Mouse (Mus musculus) heart, embryonic 15.5 days (tissue): ENCODE data around the gene Tomm6. TPM values are rescaled to one million over a fixed set of nuclear protein-coding genes. Genes with fewer than 3 reads are reported as not detected.
A peak's percentile ranks its signal among the peaks of the same experiment; 100 is the strongest.

ENCODE experiments used
- ATAC-seq: fragments of 200-750 bp; cut with Nextera tagmentation; replicated peaks from 2 replicates; pipeline ENCODE4 v1.8.0; 2017; ENCODE audit warnings: low read depth, moderate TSS enrichment; ENCODE audit not compliant: insufficient number of reproducible peaks, insufficient read depth, low FRiP score
- H3K27ac ChIP-seq: fragments of 300-500 bp; sonication (generic); 2 replicates; pipeline ENCODE4 v1.5.1; 2015; ENCODE audit warnings: mild to moderate bottlenecking, inconsistent platforms
- H3K27me3 ChIP-seq: fragments of 300-500 bp; sonication (generic); 2 replicates; pipeline ENCODE4 v1.6.1; 2015; ENCODE audit warnings: inconsistent platforms
- H3K36me3 ChIP-seq: fragments of 300-500 bp; sonication (generic); 2 replicates; pipeline ENCODE4 v1.6.1; 2015; ENCODE audit warnings: mild to moderate bottlenecking, inconsistent platforms
- H3K4me1 ChIP-seq: fragments of 300-500 bp; sonication (generic); replicated peaks from 2 replicates; pipeline ENCODE4 v1.6.1; 2015; ENCODE audit warnings: inconsistent platforms
- H3K4me2 ChIP-seq: fragments of 300-500 bp; sonication (generic); 2 replicates; pipeline ENCODE4 v1.6.1; 2015; ENCODE audit warnings: inconsistent platforms, mild to moderate bottlenecking, moderate library complexity
- H3K4me3 ChIP-seq: fragments of 300-500 bp; sonication (generic); 2 replicates; pipeline ENCODE4 v1.5.1; 2015; ENCODE audit warnings: mild to moderate bottlenecking, inconsistent platforms
- H3K9ac ChIP-seq: fragments of 300-500 bp; sonication (generic); 2 replicates; pipeline ENCODE4 v1.6.1; 2015; ENCODE audit warnings: mild to moderate bottlenecking, inconsistent platforms
- H3K9me3 ChIP-seq: fragments of 300-500 bp; sonication (generic); replicated peaks from 2 replicates; pipeline ENCODE4 v1.6.1; 2016; ENCODE audit warnings: inconsistent platforms
- WGBS: fragments of 180-500 bp; shearing (Covaris S2); methylation state at CpG from one replicate; pipeline ENCODE4 v1.1.7; 2015; ENCODE audit warnings: mixed read lengths; 5-methylcytosine and 5-hydroxymethylcytosine counted together
- polyA plus RNA-seq: library from polyadenylated mRNA; unstranded; fragments of >200 nt; fragmentation: Nextera tagmentation; extraction: Ambion mirVana; gene quantifications from 2 replicates; pipeline ENCODE4 v1.2.1, GENCODE M21; 2015

Gene Tomm6
- polyA plus RNA-seq, 1 experiment from 2014 or later, result 304 TPM

DNA sequence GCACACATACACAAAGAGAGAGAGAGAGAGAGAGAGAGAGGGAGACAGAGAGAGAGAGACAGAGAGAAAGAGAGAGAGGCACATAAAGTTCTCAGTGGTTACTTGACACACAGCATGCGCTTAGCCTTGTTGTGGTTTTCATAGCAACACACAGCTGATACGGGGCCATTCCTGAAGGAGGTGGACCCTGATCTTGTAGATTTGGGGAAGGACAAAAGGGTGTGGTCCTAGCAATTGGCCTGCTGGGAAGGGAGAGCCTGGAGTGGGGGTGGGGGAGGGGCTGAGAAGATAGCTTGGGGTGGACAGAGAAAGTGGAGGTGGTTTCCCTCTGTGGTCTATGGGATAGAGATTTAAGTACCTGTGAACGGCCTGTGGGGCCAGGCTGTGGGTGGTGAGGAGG is 21.9 kb upstream of the Tomm6 start:
- Histone ChIP-seq H3K27ac (no peak overlapping the region), H3K9me3 (no peaks in the 10 kb centered on the region), H3K27me3 (no peaks in the 10 kb centered on the region; the same call in 1 of the 2 replicates), H3K4me1 (0 out of 2 replicates have a peak, but pooled peaks cover 3% of the 10 kb centered on the region), H3K4me3 (no peak overlapping the region), H3K36me3 (no peaks in the 10 kb centered on the region), H3K9ac (no peak overlapping the region), H3K4me2 (no peak overlapping the region)
- 67% methylated on average over 3 of the region's 3 CpGs for WGBS
- ATAC-seq, result no peak

DNA sequence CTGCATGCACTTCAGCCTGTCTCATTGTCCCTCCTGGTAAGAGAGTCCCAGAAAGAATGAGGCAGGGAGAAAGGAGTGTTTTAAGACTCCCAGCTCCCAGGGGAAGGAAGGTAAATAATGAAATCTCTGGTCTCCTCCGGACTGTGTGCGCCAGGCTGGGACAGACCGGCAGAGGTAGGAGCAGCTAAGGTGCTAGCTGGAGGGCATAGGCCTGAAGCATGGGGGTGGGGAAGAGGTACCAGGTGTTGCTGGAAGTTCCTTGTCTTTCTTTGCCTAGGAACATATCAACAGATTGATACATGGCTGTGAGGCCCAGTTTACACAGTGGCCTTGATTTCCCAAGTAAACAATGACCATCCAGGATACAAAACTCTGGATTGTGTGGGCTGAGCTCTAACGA is 20.8 kb upstream of the Tomm6 start:
- 67% methylated on average over 4 of the region's 4 CpGs for WGBS
- Histone ChIP-seq H3K9me3 (no peaks in the 10 kb centered on the region), H3K36me3 (0 out of 2 replicates have a peak, but pooled peaks cover under 1% of the 10 kb centered on the region), H3K27ac (no peak overlapping the region), H3K27me3 (no peaks in the 10 kb centered on the region; the same call in 1 of the 2 replicates), H3K4me3 (no peak overlapping the region), H3K9ac (no peak overlapping the region), H3K4me1 (0 out of 2 replicates have a peak, but pooled peaks cover 3% of the 10 kb centered on the region), H3K4me2 (no peak overlapping the region)
- ATAC-seq, result no peak

DNA sequence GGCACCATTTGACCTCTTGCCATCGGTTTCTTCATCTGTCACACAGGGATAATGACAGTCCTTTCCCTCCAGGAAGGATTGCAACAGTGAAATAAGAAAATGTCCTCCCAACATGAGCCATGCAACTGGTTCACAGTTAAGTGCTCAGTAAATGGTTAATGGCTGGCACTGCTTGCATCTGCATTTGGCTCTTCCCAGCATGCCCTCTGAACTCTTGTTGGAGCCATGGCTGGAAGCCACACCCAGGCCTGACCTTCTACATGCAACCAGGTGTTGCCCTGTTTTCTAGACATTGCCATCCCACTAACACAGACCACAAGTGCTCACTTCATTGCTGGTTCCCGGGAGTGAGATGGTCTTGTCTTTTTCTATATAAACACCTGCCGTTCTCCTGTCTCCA is 19.8 kb upstream of the Tomm6 start:
- ATAC-seq, result no peak
- Histone ChIP-seq H3K27me3 (peaks cover 5% of the 10 kb centered on the region), H3K4me1 (peaks cover 9% of the 10 kb centered on the region), H3K9me3 (no peaks in the 10 kb centered on the region), H3K36me3 (peaks cover 9% of the 10 kb centered on the region; the same call in 1 of the 2 replicates), H3K4me2 (no peak overlapping the region), H3K27ac (no peak overlapping the region), H3K9ac (no peak overlapping the region), H3K4me3 (no peak overlapping the region)
- WGBS, result 78% methylated on average over 3 of the region's 3 CpGs

GRCm38 (mm10) chr17:47706196-47706595 is 18.0 kb upstream of the Tomm6 start:
- WGBS, result 52% methylated on average over 1 of the region's 1 CpGs
- ATAC-seq, result no peak

DNA sequence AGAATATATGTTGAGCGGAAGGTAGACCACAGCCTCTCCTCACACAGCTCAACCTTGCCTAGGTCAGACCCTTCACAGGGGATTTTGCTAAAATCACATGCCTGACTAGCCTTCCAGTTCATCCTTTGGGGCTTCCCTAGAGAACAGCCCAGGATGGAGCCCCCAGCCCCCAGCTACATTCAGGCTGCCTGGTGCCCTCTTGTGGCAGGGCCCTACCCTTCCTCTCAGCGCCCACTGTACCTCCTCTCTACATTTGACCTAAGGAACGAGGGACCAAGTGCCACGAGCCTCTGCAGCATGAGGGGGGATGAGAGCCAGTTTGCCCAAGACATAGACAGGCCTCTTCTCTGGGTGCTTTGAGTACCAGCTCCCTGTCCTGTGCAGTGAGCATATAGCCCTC is 16.5 kb upstream of the Tomm6 start:
- 79% methylated on average over 4 of the region's 4 CpGs for WGBS
- Histone ChIP-seq H3K27me3 (peaks cover 9% of the 10 kb centered on the region), H3K36me3 (peaks cover 9% of the 10 kb centered on the region; the same call in 1 of the 2 replicates)

More at GRCm38 (mm10) chr17:47706196-47706595, 18.0 kb upstream of the Tomm6 start:
- peaks cover 7% of the 10 kb centered on the region for H3K27me3 ChIP-seq
- H3K4me3 ChIP-seq, result no peak overlapping the region
- no peak overlapping the region for H3K4me2 ChIP-seq
- no peak overlapping the region for H3K9ac ChIP-seq
- H3K4me1 ChIP-seq, result peaks cover 18% of the 10 kb centered on the region
- peaks cover 9% of the 10 kb centered on the region; the same call in 1 of the 2 replicates for H3K36me3 ChIP-seq
- peak overlapping the region; percentile 7; the same call in 1 of the 2 replicates for H3K27ac ChIP-seq
- H3K9me3 ChIP-seq, result no peaks in the 10 kb centered on the region

GRCm38 (mm10) chr17:47703556-47703955 is 15.4 kb upstream of the Tomm6 start:
- Histone ChIP-seq H3K27ac (no peak overlapping the region), H3K36me3 (peaks cover 9% of the 10 kb centered on the region; the same call in 1 of the 2 replicates), H3K4me1 (peaks cover 18% of the 10 kb centered on the region), H3K4me2 (no peak overlapping the region), H3K9ac (no peak overlapping the region), H3K27me3 (peaks cover 9% of the 10 kb centered on the region), H3K9me3 (no peaks in the 10 kb centered on the region), H3K4me3 (no peak overlapping the region)
- no peak for ATAC-seq
- WGBS, result 37% methylated on average over 20 of the region's 20 CpGs

More for the DNA sequence above, 16.5 kb upstream of the Tomm6 start:
- Histone ChIP-seq H3K27ac (no peak overlapping the region), H3K4me1 (peaks cover 18% of the 10 kb centered on the region), H3K9me3 (no peaks in the 10 kb centered on the region), H3K4me3 (no peak overlapping the region), H3K9ac (no peak overlapping the region), H3K4me2 (no peak overlapping the region)
- no peak for ATAC-seq

DNA sequence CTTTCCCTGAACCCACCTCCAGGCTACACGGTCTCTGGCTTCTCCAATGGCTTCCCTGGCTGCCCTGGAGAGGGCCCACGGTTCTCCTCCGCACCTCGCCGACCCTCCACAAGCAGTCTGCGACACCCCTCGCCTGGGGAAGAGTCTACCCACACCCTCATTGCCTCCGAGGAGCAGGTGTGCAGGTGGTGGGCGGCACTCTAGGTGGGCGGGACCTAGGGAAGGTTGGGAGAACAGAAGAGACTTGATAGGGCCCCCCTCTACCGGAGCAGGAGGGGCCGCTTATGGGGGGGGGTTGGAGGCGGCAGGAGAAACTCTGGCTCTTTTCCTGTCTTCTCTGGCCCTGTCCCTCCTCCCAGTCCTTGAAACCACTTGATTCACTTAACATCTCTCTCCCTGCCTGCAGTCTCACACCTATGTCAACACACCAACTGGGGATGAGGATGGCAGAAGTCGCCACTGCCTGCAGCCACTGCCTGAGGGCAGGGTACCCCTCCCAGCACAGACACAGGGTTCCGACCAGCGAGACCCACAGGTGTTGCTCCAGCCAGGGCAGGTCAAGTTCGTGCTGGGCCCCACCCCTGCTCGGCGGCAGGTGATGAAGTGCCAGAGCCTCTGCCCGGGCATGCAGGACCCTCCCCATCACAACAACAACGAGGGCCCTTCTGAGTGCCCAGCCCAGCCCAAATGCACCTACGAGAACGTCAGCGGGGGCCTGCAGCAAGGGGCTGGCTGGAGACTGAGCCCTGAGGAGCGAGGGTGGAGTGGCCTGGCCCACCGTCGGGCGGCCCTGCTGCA is 14.6 kb upstream of the Tomm6 start:
- H3K4me1 ChIP-seq, result peaks cover 18% of the 10 kb centered on the region
- peaks cover 9% of the 10 kb centered on the region for H3K27me3 ChIP-seq
- no peak overlapping the region for H3K9ac ChIP-seq
- H3K4me3 ChIP-seq, result no peak overlapping the region
- WGBS, result 39% methylated on average over 28 of the region's 28 CpGs
- peaks cover 9% of the 10 kb centered on the region; the same call in 1 of the 2 replicates for H3K36me3 ChIP-seq
- H3K4me2 ChIP-seq, result no peak overlapping the region
- H3K9me3 ChIP-seq, result no peaks in the 10 kb centered on the region
- no peak for ATAC-seq
- H3K27ac ChIP-seq, result no peak overlapping the region

GRCm38 (mm10) chr17:47701793-47702192 is 13.6 kb upstream of the Tomm6 start:
- WGBS, result 76% methylated on average over 9 of the region's 9 CpGs
- Histone ChIP-seq H3K4me3 (no peak overlapping the region), H3K4me2 (no peak overlapping the region), H3K27ac (no peak overlapping the region), H3K9me3 (no peaks in the 10 kb centered on the region), H3K4me1 (peaks cover 18% of the 10 kb centered on the region), H3K9ac (no peak overlapping the region), H3K36me3 (peaks cover 9% of the 10 kb centered on the region; the same call in 1 of the 2 replicates), H3K27me3 (peaks cover 9% of the 10 kb centered on the region)
- ATAC-seq, result no peak

DNA sequence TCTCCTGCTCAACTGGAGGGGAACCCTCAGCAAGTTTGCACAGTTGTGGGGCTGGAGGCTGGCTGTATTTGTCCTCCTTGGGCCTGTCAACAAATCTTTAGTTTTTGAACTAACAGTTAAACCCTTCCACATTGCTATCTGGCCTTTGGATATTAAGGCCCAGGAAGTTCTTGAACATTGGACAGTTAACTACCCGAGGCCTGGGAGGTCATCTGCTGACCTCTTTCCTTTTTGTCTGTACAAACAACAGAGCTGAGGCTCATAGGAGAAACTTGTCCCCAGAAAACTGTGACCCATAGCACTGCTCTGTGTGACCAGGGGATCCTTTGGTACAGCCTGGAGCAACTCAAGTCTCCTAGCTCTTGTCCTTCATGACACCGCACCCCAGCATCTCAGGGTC is 10.9 kb upstream of the Tomm6 start:
- Histone ChIP-seq H3K4me2 (no peak overlapping the region), H3K9me3 (no peaks in the 10 kb centered on the region), H3K4me1 (peaks cover 24% of the 10 kb centered on the region), H3K36me3 (peaks cover 9% of the 10 kb centered on the region; the same call in 1 of the 2 replicates), H3K27ac (no peak overlapping the region), H3K9ac (no peak overlapping the region), H3K4me3 (no peak overlapping the region), H3K27me3 (peaks cover 9% of the 10 kb centered on the region; the same call in 1 of the 2 replicates)
- ATAC-seq, result no peak
- 69% methylated on average over 2 of the region's 2 CpGs for WGBS

DNA sequence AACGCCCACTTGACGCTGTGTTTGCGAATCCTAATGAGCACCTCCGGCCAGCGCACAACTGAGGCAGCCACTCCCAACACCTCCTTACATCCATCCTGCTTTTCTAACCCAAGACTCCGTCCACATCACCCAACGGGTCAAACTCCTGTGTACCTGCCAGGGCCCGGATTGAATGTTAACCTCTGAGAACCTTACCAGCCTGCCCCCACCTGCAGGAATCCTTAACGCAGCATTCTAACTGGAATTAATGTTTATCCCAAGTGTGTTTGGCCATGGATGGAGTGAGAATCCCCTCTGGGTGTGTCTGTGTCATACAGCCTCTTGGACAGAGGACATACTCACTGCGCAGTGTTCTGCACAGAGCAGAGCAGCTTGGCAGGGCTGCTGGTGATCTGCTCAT is 10.0 kb upstream of the Tomm6 start:
- H3K9me3 ChIP-seq, result no peaks in the 10 kb centered on the region
- peaks cover 25% of the 10 kb centered on the region for H3K4me1 ChIP-seq
- peaks cover under 1% of the 10 kb centered on the region; the same call in 1 of the 2 replicates for H3K36me3 ChIP-seq
- 88% methylated on average over 10 of the region's 10 CpGs for WGBS
- no peak overlapping the region for H3K9ac ChIP-seq
- no peak overlapping the region for H3K4me2 ChIP-seq
- ATAC-seq, result no peak
- no peak overlapping the region for H3K4me3 ChIP-seq
- peaks cover 6% of the 10 kb centered on the region; the same call in 1 of the 2 replicates for H3K27me3 ChIP-seq
- no peak overlapping the region for H3K27ac ChIP-seq

DNA sequence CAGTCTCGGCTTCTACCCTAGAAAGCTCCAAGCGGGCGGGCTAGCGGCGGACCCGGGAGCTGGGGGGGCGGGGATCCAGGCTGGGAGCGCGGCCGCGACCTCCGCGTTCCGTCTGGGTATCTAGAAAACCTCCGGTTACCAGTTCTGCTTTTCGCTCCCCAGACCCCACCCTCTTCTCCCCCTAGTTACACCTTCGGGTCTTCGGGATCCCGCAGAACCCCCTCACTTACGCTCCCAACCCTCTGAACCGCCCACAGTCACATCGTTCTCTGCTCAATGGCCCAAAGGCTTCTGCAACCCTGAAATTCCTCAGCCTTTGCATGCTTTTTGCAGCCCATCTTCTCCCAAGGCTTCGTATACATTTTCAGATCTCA is 7.1 kb upstream of the Tomm6 start:
- Histone ChIP-seq H3K27ac (peak overlapping the region; percentile 73), H3K27me3 (peaks cover 2% of the 10 kb centered on the region; the same call in 1 of the 2 replicates), H3K9ac (peak overlapping the region; percentile 81), H3K4me2 (peak overlapping the region; percentile 85), H3K9me3 (no peaks in the 10 kb centered on the region), H3K4me1 (peaks cover 14% of the 10 kb centered on the region), H3K4me3 (peak overlapping the region; percentile 83), H3K36me3 (no peaks in the 10 kb centered on the region)
- WGBS, result 1% methylated on average over 18 of the region's 23 CpGs
- ATAC-seq, result no peak
